Mouse (Mus musculus): Measurements from ENCODE around the gene Elf5.
A peak's percentile ranks its signal among the peaks of the same experiment; 100 is the strongest.

The Elf5 gene

GRCm38 (mm10) chr2:103411348-103411747 lies at the start of gene Elf5:
TSS of gene Elf5 (plus strand) at chr2:103411688.
- no peak for DNase-seq

DNA sequence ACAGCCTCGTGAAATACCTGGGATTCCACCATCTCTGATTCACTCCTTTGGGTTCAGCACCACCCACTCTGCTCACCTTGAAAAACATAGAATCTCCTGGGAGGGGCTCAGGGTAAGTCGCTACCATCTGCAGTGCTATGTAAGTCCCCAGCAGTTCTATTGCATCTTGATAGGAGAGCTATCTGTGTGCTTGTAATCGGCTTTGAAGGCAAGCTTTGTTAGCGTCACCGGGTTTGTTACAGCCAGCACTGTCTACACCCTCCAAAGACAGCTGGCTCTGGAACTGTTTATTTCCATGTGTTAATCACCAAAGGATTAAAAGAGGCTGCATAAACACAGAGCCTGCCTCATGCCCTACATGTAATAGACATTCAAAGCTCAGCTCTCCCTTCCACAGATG lies 38.9 kb upstream of the Elf5 start:
- DNase-seq: no peak

GRCm38 (mm10) chr2:103379502-103380160 lies 31.9 kb upstream of the Elf5 start:
- DNase-seq: peak; percentile 15

DNA sequence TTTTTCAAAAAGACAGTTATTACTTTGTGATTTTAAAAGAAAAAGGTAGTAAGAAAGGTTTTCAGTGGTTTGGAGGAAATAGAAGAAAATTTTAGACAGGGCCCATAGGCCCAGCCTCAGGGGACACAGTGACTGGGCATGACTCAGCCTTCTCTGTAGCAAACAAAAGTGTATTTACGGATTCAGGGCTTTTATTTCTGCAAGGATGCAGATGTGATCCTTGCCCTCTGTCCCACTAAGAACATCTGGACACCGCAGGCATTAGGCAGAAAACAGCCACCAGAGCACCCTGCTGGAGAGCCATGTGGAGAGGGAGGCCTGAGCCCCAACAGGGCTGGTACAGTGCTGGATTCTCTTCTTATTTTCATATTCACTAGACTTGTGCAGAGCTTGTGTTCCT lies 29.3 kb upstream of the Elf5 start:
- DNase-seq: no peak

GRCm38 (mm10) chr2:103387881-103388280 lies 23.6 kb upstream of the Elf5 start:
- DNase-seq: no peak

DNA sequence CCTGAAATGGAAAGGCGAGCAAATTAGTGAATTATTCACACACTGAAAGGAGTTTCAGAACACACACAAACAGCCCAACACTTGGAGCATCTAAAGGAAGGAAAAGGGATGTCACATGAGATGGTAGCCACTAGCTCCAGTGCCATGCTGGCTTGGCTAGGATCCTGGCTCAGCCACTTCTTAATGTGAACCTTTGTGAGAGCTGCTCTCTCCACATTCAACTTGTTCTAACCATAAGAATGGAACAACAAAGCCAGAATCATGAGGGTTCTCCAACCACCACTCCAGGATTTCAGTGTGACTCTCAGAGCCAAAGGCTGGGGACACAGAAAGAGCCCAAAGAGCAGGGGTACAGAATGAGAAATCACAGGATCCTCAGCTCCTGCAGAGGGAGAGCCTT lies 23.2 kb upstream of the Elf5 start:
- DNase-seq: no peak

GRCm38 (mm10) chr2:103390086-103390988 lies 21.2 kb upstream of the Elf5 start:
- DNase-seq: no peak

DNA sequence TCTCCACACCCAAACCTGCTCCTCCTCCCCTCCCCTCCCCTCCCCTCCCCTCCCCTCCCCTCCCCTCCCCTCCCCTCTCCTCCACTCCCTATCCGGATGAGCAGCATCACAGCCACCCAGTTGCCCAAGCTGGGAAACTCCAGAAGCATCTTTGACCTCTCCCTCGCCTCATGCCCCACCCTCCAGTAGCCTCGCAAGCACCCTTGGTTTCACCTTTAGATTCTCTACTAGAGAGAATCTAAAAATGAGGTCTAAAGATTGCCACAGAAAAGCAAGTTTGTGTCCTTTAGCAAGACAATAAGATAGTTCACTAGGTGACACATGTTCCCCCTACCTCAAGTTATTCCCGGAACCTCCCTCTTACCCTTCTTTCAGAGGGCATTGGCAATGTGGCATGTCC lies 19.9 kb upstream of the Elf5 start:
- no peak for DNase-seq

DNA sequence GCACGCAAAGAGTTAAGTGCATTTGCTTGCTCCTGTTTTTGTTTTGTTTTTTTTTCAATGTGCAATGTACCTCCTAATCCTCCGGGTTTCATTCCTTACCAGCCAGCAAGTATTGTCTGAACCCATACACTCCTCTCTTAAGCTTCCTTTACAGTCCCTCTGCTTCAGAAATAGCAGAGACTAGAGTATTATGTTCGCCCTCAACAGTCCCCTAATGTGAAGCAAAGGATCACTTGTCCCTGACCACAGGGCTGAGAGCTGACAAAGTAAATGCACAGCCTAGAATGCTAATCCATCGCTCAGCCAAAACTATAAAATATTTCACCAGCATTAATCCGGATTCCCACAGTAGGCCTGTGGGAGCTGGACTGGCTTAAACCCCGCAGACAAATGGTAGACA lies 13.4 kb upstream of the Elf5 start:
- DNase-seq: no peak

GRCm38 (mm10) chr2:103400691-103401090 lies 10.8 kb upstream of the Elf5 start:
- DNase-seq: no peak

- DNase-seq: no peak
These were observed 5.2 kb upstream of the Elf5 start for GRCm38 (mm10) chr2:103406239-103406638.

GRCm38 (mm10) chr2:103411816-103412215 lies 328 bp downstream of the Elf5 start:
- no peak for DNase-seq

- DNase-seq: no peak
These were observed 1.9 kb downstream of the Elf5 start for GRCm38 (mm10) chr2:103413381-103413780.

GRCm38 (mm10) chr2:103415774-103416173 lies 4.3 kb downstream of the Elf5 start:
- DNase-seq: no peak

DNA sequence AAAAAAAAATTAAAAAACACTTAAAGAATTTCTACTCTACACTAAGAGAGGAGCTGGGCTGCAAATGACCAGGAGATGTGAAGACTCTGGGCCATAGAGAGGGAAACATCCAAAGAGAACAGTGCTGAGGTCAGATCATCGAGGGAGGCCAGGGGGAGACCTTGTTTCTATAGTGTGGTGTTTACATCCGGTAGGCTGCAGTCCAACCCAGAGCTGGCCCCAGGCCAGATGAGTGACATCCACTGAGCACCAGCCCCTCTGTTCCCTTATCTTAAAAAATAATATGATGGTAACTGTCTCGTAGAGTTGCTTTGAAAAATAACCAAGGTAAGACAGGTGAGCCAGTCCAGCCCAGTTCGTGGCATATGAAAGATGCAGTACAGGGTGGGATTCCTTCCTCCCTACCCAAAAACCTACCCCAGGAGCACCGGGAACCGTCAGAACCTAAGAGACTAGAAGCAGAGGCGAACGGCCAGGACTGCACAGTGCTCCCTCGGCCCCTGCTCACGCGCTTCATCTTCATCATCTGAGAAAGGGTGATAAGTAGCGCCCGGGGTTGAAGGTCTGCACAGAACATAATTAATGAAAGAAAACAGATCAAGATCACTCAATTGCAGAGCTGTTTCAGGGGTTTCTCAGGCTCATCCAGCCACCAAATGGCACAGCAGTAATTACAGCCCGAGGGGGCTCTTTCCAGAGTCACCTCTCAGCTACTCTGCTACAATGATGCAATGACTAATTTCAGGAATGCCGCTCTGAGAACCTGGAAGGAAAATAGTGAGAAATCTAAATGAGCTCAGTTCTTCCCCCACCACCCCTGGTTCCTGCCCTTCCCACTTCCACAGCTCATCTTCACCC lies 9.4 kb downstream of the Elf5 start:
- no peak for DNase-seq

GRCm38 (mm10) chr2:103423884-103424283 lies 12.4 kb downstream of the Elf5 start:
- no peak for DNase-seq

DNA sequence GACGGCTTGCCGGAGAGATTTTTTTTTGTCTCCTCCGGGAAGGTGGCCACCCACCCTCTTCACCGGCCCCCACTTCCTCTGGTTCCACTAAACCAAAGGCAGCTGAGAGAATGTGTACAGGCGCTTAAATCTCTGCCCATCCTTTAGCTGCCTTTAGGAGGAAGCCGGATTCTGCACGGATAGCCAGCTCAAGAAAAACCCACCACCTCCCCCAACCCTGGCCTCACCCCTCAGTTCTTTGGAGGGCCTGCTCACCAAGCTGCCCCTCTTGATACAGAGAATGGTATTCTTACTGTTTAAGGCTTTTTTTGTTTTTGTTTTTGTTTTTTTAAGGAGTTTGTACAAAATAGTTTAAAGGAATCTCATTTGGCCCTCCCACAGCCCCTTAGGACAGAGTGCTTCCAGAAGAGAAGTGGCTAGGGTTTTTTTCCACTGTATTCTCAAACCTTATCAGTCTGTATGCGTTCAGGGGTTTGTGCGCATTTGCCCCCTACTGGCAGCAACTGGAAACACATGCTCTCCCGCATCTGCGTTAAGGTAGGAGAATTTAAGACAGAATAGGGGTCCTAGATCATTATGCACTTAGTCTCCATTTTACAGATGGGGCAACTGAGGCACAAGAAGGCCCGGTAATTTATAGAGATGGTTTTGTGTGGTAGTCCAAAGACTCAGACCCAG lies 13.0 kb downstream of the Elf5 start:
- peak; percentile 29 for DNase-seq

- DNase-seq: no peak
These were observed 14.1 kb downstream of the Elf5 start for GRCm38 (mm10) chr2:103425456-103426063.

GRCm38 (mm10) chr2:103428356-103428755 lies 16.9 kb downstream of the Elf5 start:
- DNase-seq: no peak

GRCm38 (mm10) chr2:103430712-103431111 lies 19.2 kb downstream of the Elf5 start:
- peak; percentile 74 for DNase-seq

DNA sequence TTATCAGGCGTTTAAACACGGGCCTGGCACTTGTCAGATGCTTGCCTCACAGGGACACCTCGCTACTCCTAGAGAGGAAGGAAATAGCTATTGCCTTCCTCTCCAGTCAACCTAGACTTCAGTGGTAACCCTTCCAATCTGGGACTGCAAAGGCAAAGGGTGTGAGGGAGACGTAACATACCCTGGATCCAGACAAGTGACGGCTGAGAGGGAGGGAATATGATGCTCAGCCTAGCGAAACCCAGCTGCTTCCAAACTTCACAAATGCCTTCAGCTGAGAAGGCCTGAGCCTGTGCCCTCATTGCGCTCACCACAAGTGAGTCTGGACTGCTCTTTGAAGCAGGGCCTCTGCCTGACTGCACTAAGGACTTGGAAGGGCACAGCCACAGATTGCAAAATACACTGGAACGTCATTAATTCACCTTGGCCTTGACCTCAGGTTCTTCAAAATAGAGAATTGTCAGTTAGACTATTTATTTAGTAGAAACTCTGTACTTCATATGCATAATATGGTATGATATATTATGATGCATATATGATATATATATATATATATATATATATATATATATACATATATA lies 21.3 kb downstream of the Elf5 start:
- DNase-seq: no peak

- no peak for DNase-seq
These were observed 23.6 kb downstream of the Elf5 start for GRCm38 (mm10) chr2:103435110-103435509.

All from kidney, adult 11 months (tissue).